ENCODE assay signal across 15 mouse cellular contexts in the genomic region with DNA sequence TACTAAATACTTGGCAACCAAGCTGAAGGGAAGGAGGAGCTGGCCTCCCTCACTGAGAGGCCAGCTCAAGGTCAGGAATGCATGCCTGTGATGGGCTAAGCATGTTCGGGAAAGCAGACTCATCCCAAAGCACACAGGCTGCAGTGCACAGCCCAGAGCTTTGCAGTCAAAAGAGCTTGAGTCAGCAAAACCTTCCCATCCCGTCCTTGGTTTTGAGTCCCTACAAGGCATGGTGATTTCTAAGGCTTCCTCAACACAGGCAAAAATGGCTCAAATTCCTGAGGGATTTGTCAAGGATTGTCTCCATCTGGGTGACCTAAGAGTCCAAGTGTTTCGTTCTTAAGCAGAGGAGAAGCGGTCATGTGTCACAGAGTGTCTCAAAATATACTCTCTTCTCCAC. TPM values are rescaled to one million over a fixed set of nuclear protein-coding genes. Genes with fewer than 3 reads are reported as not detected.
A peak's percentile ranks its signal among the peaks of the same experiment; 100 is the strongest.
DNase-seq lines count a peak whose midpoint lies in the region; ATAC-seq and TF ChIP-seq lines count a peak whose summit lies in the region.
"Had no signal": no experiment of that assay in that cellular context is flagged by ENCODE, and none has a peak within 500 bp of the region (broad histone marks: within the 10 kb centered on the region; RNA-seq: fewer than 3 reads in every experiment).

No protein-coding gene starts in this region.

- no peak overlapping the region for H3K9ac ChIP-seq in heart, embryonic 12.5 days
- no peak overlapping the region for H3K9ac ChIP-seq in lung, embryonic 16.5 days (ENCODE audit: low read length)
- no peak overlapping the region for H3K9ac ChIP-seq in lung, postnatal 0 days (replicated peaks; ENCODE audit: low read depth)
- H3K9ac ChIP-seq: embryonic facial prominence, embryonic 13.5 days; forebrain, postnatal 0 days; heart, embryonic 15.5 days; limb, embryonic 15.5 days had no signal

- H3K36me3 ChIP-seq in heart, embryonic 12.5 days: no peaks in the 10 kb centered on the region
- no peaks in the 10 kb centered on the region for H3K36me3 ChIP-seq in lung, embryonic 16.5 days (ENCODE audit: control insufficient read depth, insufficient read depth, low read length)
- H3K36me3 ChIP-seq in lung, postnatal 0 days (ENCODE audit: insufficient read depth, low read length): no peaks in the 10 kb centered on the region
- H3K36me3 ChIP-seq: heart, embryonic 15.5 days had no signal

- H3K4me2 ChIP-seq in heart, embryonic 12.5 days: no peak overlapping the region
- H3K4me2 ChIP-seq in lung, embryonic 16.5 days (ENCODE audit: low read depth, low read length): no peak overlapping the region
- no peak overlapping the region for H3K4me2 ChIP-seq in lung, postnatal 0 days (replicated peaks; ENCODE audit: low read depth, low read length)
- H3K4me2 ChIP-seq: embryonic facial prominence, embryonic 13.5 days; heart, embryonic 15.5 days; limb, embryonic 15.5 days had no signal

- DNase-seq in heart, adult 8-10 months (ENCODE audit: low spot score): no peak
- DNase-seq in lung, postnatal 14 days: no peak
- DNase-seq in lung, postnatal 0 days (ENCODE audit: low spot score): peak; percentile 86
- no peak for DNase-seq in layer of hippocampus, adult 2 months (ENCODE audit: low spot score in 2 of 2)
- no peak for DNase-seq in right cerebral cortex, postnatal 25 days
- DNase-seq: cerebellum, adult 8-10 months; forebrain, postnatal 0 days; heart, adult 11 months; right cerebral cortex, postnatal 14 days; thymus, postnatal 36 days had no signal

- no peak for TF ChIP-seq CTCF in lung, postnatal 0 days (IDR thresholded peaks at IDR 0.05)
- no peak for TF ChIP-seq CTCF in layer of hippocampus, adult 2 months (conservative IDR thresholded peaks at IDR 0.05)

- H3K27me3 ChIP-seq in heart, embryonic 12.5 days (replicated peaks): no peaks in the 10 kb centered on the region
- H3K27me3 ChIP-seq in lung, embryonic 16.5 days (ENCODE audit: control insufficient read depth, insufficient read depth, low read depth, low read length): no peaks in the 10 kb centered on the region
- H3K27me3 ChIP-seq in lung, postnatal 0 days (replicated peaks; ENCODE audit: insufficient read depth, low read length): no peaks in the 10 kb centered on the region
- H3K27me3 ChIP-seq: embryonic facial prominence, embryonic 13.5 days; limb, embryonic 15.5 days had no signal

- TF ChIP-seq EP300 in lung, postnatal 0 days (IDR thresholded peaks at IDR 0.05): no peak

- no peaks in the 10 kb centered on the region for H3K4me1 ChIP-seq in heart, embryonic 12.5 days (replicated peaks)
- H3K4me1 ChIP-seq in lung, embryonic 16.5 days (replicated peaks; ENCODE audit: control insufficient read depth, insufficient read depth, low read length): peaks cover 8% of the 10 kb centered on the region
- no peaks in the 10 kb centered on the region for H3K4me1 ChIP-seq in lung, postnatal 0 days (ENCODE audit: insufficient read depth, low read depth, low read length)

- H3K4me3 ChIP-seq in heart, embryonic 12.5 days: no peak overlapping the region
- no peak overlapping the region for H3K4me3 ChIP-seq in lung, embryonic 16.5 days (ENCODE audit: low read length)
- no peak overlapping the region for H3K4me3 ChIP-seq in lung, postnatal 0 days (ENCODE audit: low read depth, low read length)
- no peak overlapping the region for H3K4me3 ChIP-seq in layer of hippocampus, adult 2 months
- H3K4me3 ChIP-seq: embryonic facial prominence, embryonic 13.5 days; heart, embryonic 15.5 days; limb, embryonic 15.5 days had no signal

- WGBS in heart, embryonic 12.5 days: 59% methylated on average over 4 of the region's 4 CpGs
- WGBS in lung, embryonic 16.5 days: 36% methylated on average over 4 of the region's 4 CpGs
- 41% methylated on average over 4 of the region's 4 CpGs for WGBS in lung, postnatal 0 days

- no peaks in the 10 kb centered on the region for H3K9me3 ChIP-seq in heart, embryonic 12.5 days (replicated peaks)
- H3K9me3 ChIP-seq in lung, embryonic 16.5 days (ENCODE audit: control insufficient read depth, low read length): no peaks in the 10 kb centered on the region
- no peaks in the 10 kb centered on the region for H3K9me3 ChIP-seq in lung, postnatal 0 days (ENCODE audit: low read length)
- H3K9me3 ChIP-seq: embryonic facial prominence, embryonic 13.5 days; heart, embryonic 15.5 days; limb, embryonic 15.5 days had no signal

- ATAC-seq in heart, embryonic 12.5 days (ENCODE audit: insufficient number of reproducible peaks, low FRiP score): peak; percentile 45; the same call in 1 of the 2 replicates
- ATAC-seq in lung, embryonic 16.5 days (ENCODE audit: low read depth): peak; percentile 85
- ATAC-seq in lung, postnatal 0 days: peak; percentile 90
- ATAC-seq: forebrain, postnatal 0 days had no signal

- no peak overlapping the region for H3K27ac ChIP-seq in heart, embryonic 12.5 days (ENCODE audit: poor library complexity, severe bottlenecking)
- no peak overlapping the region for H3K27ac ChIP-seq in lung, embryonic 16.5 days (ENCODE audit: low read length)
- no peak overlapping the region for H3K27ac ChIP-seq in lung, postnatal 0 days (ENCODE audit: low read length)
- no peak overlapping the region for H3K27ac ChIP-seq in layer of hippocampus, adult 2 months
- H3K27ac ChIP-seq: embryonic facial prominence, embryonic 13.5 days; heart, embryonic 15.5 days; limb, embryonic 15.5 days had no signal

RNA-seq across cellular contexts. Expression of gene Rell1, which starts 50.5 kb away (rescaled TPM):
- 8.5 and 10.1 TPM in 2 replicates for polyA plus RNA-seq in heart, embryonic 12.5 days (2016; fragmentation: Nextera tagmentation; extraction: Ambion mirVana)
- 10 to 100 TPM in 1 of 4 experiments, 1 to 10 TPM in 3; 9.6 to 10.7 (median 9.8) TPM for total RNA-seq in heart, adult 8-10 months (2022)
- 26.7 and 27.4 TPM in 2 replicates for polyA plus RNA-seq in lung, embryonic 16.5 days (2015; fragmentation: Nextera tagmentation; extraction: Ambion mirVana)
- polyA plus RNA-seq in lung, postnatal 0 days (2015; fragmentation: Nextera tagmentation; extraction: Ambion mirVana): 27.0 and 29.0 TPM in 2 replicates
- total RNA-seq in layer of hippocampus, adult 2 months (2021): 10 to 100 TPM in 1 of 2 experiments, 1 to 10 TPM in 1; 9.0 to 13.5 TPM
